Mouse (Mus musculus) CD4-positive, CD25-positive, alpha-beta regulatory T cell (primary cell): ENCODE data around the gene Tepsin. TPM values are rescaled to one million over a fixed set of nuclear protein-coding genes. Genes with fewer than 3 reads are reported as not detected.

Source experiments
- polyA plus RNA-seq: library from polyadenylated mRNA; unstranded; fragments of 100-300 nt; shearing (Covaris generic); gene quantifications from one replicate; pipeline ENCODE4 v1.2.1, GENCODE M21; 2017

The Tepsin gene
- 35.6 TPM for polyA plus RNA-seq

GRCm38 (mm10) chr11:120098588-120099511 is at the start of gene Tepsin, which contains the start of gene Ndufaf8:
Gene Tepsin (minus strand): TSS chr11:120098731.
Gene Ndufaf8 (plus strand): TSS chr11:120098928.

DNA sequence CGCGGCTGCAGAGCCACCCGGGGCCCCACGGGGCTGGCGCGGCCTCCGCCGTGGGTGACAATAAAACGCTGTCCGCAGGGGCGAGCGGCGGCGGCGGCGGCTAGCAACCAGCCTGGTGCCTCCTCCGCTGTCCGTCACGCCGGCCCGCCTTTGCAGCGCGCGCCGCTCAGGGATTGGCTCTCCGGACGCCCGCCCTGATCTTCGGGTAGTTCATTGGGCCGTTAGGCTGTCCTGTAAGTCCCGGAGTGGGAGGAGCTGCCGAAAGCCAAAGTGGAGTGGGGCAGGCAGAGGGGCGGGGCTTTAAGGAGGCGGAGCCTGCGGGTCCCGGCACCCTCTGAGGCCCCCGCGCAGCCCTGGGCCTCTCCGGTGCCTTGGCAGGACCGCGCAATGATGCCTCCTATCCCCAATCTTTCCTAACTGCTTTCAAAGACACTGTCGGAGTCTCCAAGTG is 11.8 kb downstream of the Tepsin start, which contains the start of gene Cep131:
TSS of gene Cep131 (minus strand) at position 126 of the 451 bp plus-strand sequence.

DNA sequence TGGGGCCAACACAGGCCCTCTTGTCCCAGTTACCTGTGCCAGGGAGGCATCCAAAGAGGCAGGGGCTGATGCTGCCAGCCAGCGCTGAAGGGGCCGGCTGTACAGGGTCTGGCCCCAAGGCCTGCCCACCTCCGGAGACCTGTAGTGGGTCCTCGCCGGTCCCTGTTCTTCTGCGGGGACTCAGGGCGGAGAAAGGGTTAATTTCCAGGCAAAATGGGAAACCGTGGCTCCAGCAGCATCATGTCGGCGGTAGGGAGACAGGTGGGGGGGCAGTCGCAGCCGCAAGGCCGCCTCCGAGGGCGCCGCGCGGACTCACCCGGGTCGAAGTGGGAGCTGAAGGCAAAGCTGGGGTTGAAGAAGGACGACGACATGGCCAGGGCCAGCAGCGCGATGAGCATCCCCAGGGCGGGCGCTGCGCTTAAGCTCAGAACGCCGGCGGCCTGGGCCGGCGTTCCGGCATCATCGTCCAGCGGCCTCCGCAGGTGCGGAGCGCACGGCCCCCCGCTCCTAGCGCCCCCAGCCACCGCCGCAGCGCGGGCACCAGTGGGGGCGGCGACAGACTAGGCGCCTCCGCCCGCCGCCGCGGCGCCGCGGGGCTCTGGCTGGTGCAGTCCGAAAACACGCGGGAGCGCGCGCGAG is 51.9 kb downstream of the Tepsin start, which contains the start of gene Aatk:
TSS of gene Aatk (minus strand) at position 615 of the 639 bp plus-strand sequence.

Other genes with a start within 250 kb of the Tepsin start
- gene Chmp6, start 185.3 kb downstream of the Tepsin start, polyA plus RNA-seq: 68.4 TPM
- gene Baiap2, start 156.0 kb downstream of the Tepsin start, polyA plus RNA-seq: 16.4 TPM
- gene Aatk, start 51.6 kb downstream of the Tepsin start, polyA plus RNA-seq: 0.32 TPM
- 7.6 TPM for gene Cep131, start 11.9 kb downstream of the Tepsin start, polyA plus RNA-seq
- gene Ndufaf8, start 197 bp upstream of the Tepsin start, polyA plus RNA-seq: 90.1 TPM
- gene Slc38a10, start 52.6 kb upstream of the Tepsin start, polyA plus RNA-seq: 106 TPM
- gene Bahcc1, start 134.2 kb upstream of the Tepsin start, polyA plus RNA-seq: not detected
- gene Actg1, start 249.8 kb upstream of the Tepsin start, polyA plus RNA-seq: 2,226 TPM